Mouse (Mus musculus) heart, postnatal 0 days (tissue): ENCODE measurements around the gene Cd9.

ENCODE experiments used
- CTCF ChIP-seq: IDR thresholded peaks from 2 replicates; pipeline ENCODE4 v1.5.1; 2016; ENCODE audit warnings: antibody characterized with exemption, control low read depth, low read depth
- EP300 ChIP-seq: IDR thresholded peaks from 2 replicates; pipeline ENCODE4 v1.6.1; 2016; ENCODE audit warnings: antibody characterized with exemption, low read depth

DNA sequence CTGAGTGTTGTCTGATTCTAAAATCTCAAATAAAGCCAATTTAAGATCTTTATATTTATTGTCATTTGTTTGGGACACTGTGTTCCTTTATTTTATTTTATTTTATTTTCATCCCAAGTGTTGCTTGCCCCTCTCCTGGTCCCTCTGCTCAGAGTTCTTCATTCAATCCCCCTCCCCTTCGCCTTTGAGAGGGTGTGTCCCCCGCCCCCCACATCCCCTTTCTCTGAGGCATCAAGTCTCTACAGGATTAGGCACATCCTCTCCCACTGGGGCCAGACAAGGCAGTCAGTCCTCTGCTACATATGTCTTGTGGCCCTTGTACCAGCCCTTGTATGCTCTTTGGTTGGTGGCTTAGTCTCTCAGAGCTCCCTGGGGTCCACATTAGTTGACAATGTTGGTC lies 46.9 kb downstream of the Cd9 start:
- TF ChIP-seq CTCF (no peak), EP300 (no peak)
